Mouse (Mus musculus) E14TG2a.4 (cell line): Measurements from ENCODE around the gene Samhd1.

ENCODE experiments used
- CTCF ChIP-seq: conservative IDR thresholded peaks from 2 replicates; pipeline ENCODE4 v1.5.1; 2014; ENCODE audit warnings: low read length
- NANOG ChIP-seq: IDR thresholded peaks from 2 replicates; pipeline ENCODE4 v1.6.1; 2014; ENCODE audit warnings: borderline replicate concordance, low read length, mixed read lengths
- POU5F1 ChIP-seq: IDR thresholded peaks from 2 replicates; pipeline ENCODE4 v1.6.1; 2014; ENCODE audit warnings: low read length, borderline replicate concordance

DNA sequence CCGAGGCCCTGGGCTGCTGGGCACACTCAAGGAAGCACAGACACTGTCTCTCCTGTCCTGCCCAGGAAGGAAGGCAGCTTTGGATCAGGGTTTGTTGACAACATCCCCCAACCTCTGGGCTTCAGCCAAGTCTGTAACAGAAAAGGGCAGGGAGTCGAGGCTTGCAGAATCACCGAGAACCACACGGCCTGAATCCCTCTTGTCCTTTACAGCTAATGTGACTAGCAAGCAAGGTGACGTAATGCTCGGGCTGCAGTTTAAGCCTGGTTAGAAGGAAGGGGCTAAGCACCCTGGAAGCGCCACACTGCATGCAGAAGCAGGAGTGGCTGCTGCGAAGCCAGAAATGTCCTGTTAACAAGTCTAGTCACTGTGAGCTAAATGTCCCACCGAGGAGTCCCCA lies 64.7 kb downstream of the Samhd1 start:
- TF ChIP-seq CTCF (no peak), POU5F1 (no peak), NANOG (no peak)
